In genomic region chr1:33906927-33907326, GRCm38 (mm10) we compare ENCODE assay signal across 8 mouse cellular contexts. TPM values are rescaled to one million over a fixed set of nuclear protein-coding genes. Genes with fewer than 3 reads are reported as not detected.
DNase-seq lines count a peak whose midpoint lies in the region; ATAC-seq and TF ChIP-seq lines count a peak whose summit lies in the region.

No protein-coding gene starts in this region.

- no peak overlapping the region for H3K27ac ChIP-seq in kidney, adult 2 months (ENCODE audit: insufficient read depth, low read depth, low read length)
- H3K27ac ChIP-seq in embryonic facial prominence, embryonic 12.5 days = no peak overlapping the region
- H3K27ac ChIP-seq in hindbrain, postnatal 0 days = peak overlapping the region; percentile 89
- H3K27ac ChIP-seq in midbrain, embryonic 15.5 days = peak overlapping the region; percentile 95

- H3K9ac ChIP-seq in embryonic facial prominence, embryonic 12.5 days = peak overlapping the region; percentile 42; the same call in 1 of the 2 replicates
- H3K9ac ChIP-seq in hindbrain, postnatal 0 days (replicated peaks; ENCODE audit: low read length) = peak overlapping the region; percentile 82
- peak overlapping the region; percentile 64 for H3K9ac ChIP-seq in midbrain, embryonic 15.5 days

- H3K4me1 ChIP-seq in kidney, adult 2 months (ENCODE audit: control insufficient read depth, insufficient read depth, low read length) = no peaks in the 10 kb centered on the region
- H3K4me1 ChIP-seq in embryonic facial prominence, embryonic 12.5 days = peaks cover 9% of the 10 kb centered on the region; the same call in 1 of the 2 replicates
- no peaks in the 10 kb centered on the region for H3K4me1 ChIP-seq in hindbrain, postnatal 0 days (ENCODE audit: insufficient read depth, low read length)
- H3K4me1 ChIP-seq in midbrain, embryonic 15.5 days = peaks cover 32% of the 10 kb centered on the region

- WGBS in kidney, adult 2 months = 10% methylated on average over 20 of the region's 20 CpGs
- WGBS in embryonic facial prominence, embryonic 12.5 days = 2% methylated on average over 20 of the region's 20 CpGs
- 2% methylated on average over 20 of the region's 20 CpGs for WGBS in hindbrain, postnatal 0 days
- WGBS in midbrain, embryonic 15.5 days = under 1% methylated on average over 20 of the region's 20 CpGs

- ATAC-seq in embryonic facial prominence, embryonic 12.5 days (ENCODE audit: insufficient number of reproducible peaks, insufficient read depth, low FRiP score, low TSS enrichment) = no peak
- ATAC-seq in hindbrain, postnatal 0 days = peak; percentile 48
- ATAC-seq in midbrain, embryonic 15.5 days (replicated peaks) = peak; percentile 53

- no peak for TF ChIP-seq CTCF in kidney, adult 2 months (conservative IDR thresholded peaks at IDR 0.05; ENCODE audit: insufficient read depth, insufficient read length, low read depth, low read length)
- TF ChIP-seq CTCF in hindbrain, postnatal 0 days (IDR thresholded peaks at IDR 0.05; ENCODE audit: low read depth) = peak; percentile 39; the same call in 1 of the 2 replicates

- H3K4me2 ChIP-seq in embryonic facial prominence, embryonic 12.5 days (replicated peaks) = peak overlapping the region; percentile 62
- peak overlapping the region; percentile 79 for H3K4me2 ChIP-seq in hindbrain, postnatal 0 days (ENCODE audit: low read depth, low read length)
- H3K4me2 ChIP-seq in midbrain, embryonic 15.5 days = peak overlapping the region; percentile 81

- H3K27me3 ChIP-seq in kidney, adult 2 months (replicated peaks; ENCODE audit: control insufficient read depth, insufficient read depth, low read length) = peaks cover 4% of the 10 kb centered on the region
- peaks cover 27% of the 10 kb centered on the region for H3K27me3 ChIP-seq in embryonic facial prominence, embryonic 12.5 days
- no peaks in the 10 kb centered on the region for H3K27me3 ChIP-seq in hindbrain, postnatal 0 days (ENCODE audit: insufficient read depth, low read length)
- H3K27me3 ChIP-seq in midbrain, embryonic 15.5 days (replicated peaks) = no peaks in the 10 kb centered on the region; the same call in 1 of the 2 replicates

- no peaks in the 10 kb centered on the region for H3K9me3 ChIP-seq in embryonic facial prominence, embryonic 12.5 days
- H3K9me3 ChIP-seq in hindbrain, postnatal 0 days (ENCODE audit: low read length) = no peaks in the 10 kb centered on the region
- H3K9me3 ChIP-seq in midbrain, embryonic 15.5 days = no peaks in the 10 kb centered on the region

- H3K36me3 ChIP-seq in kidney, adult 2 months (ENCODE audit: control insufficient read depth, insufficient read depth, low read length) = no peaks in the 10 kb centered on the region
- no peaks in the 10 kb centered on the region for H3K36me3 ChIP-seq in embryonic facial prominence, embryonic 12.5 days
- H3K36me3 ChIP-seq in hindbrain, postnatal 0 days (ENCODE audit: insufficient read depth, low read length) = no peaks in the 10 kb centered on the region
- H3K36me3 ChIP-seq in midbrain, embryonic 15.5 days (replicated peaks) = no peaks in the 10 kb centered on the region

- peak; percentile 14 to 35 for DNase-seq in kidney, postnatal 4 days
- DNase-seq in kidney, adult 2 months = no peak
- peak; percentile 40 for DNase-seq in NIH3T3 (ENCODE audit: low read depth)
- DNase-seq in hindbrain, postnatal 0 days (ENCODE audit: low spot score) = peak; percentile 71
- DNase-seq in thymus, adult 18-20 months = no peak
- no peak for DNase-seq in ovary, adult 18-20 months (ENCODE audit: low spot score)

- H3K4me3 ChIP-seq in kidney, adult 2 months (ENCODE audit: insufficient read depth, low read depth, low read length) = no peak overlapping the region
- peak overlapping the region; percentile 63 for H3K4me3 ChIP-seq in embryonic facial prominence, embryonic 12.5 days
- peak overlapping the region; percentile 71 for H3K4me3 ChIP-seq in hindbrain, postnatal 0 days (ENCODE audit: low read length)
- H3K4me3 ChIP-seq in midbrain, embryonic 15.5 days = peak overlapping the region; percentile 81

- no peak for TF ChIP-seq POLR2A in kidney, adult 2 months (IDR thresholded peaks at IDR 0.05; ENCODE audit: low read depth, low read length)

RNA-seq across cellular contexts. Expression of gene Bend6, which starts 0.7 kb away (rescaled TPM):
- 0.16 TPM in 2 replicates for polyA plus RNA-seq in kidney, adult 2 months (2012; rRNA removed)
- 1.8 and 2.3 TPM in 2 replicates for polyA plus RNA-seq in embryonic facial prominence, embryonic 12.5 days (2016; fragmentation: Nextera tagmentation; extraction: Ambion mirVana)
- 99.4 and 107 TPM in 2 replicates for total RNA-seq in hindbrain, postnatal 0 days (2014; rRNA removed)
- 97.8 and 99.2 TPM in 2 replicates for polyA plus RNA-seq in hindbrain, postnatal 0 days (2015; fragmentation: Nextera tagmentation; extraction: Ambion mirVana)
- 45.6 and 48.4 TPM in 2 replicates for polyA plus RNA-seq in midbrain, embryonic 15.5 days (2015; fragmentation: Nextera tagmentation; extraction: Ambion mirVana)

RNA-seq across cellular contexts. Expression of gene Dst, which starts 1.1 kb away (rescaled TPM):
- polyA plus RNA-seq in kidney, adult 2 months (2012; rRNA removed) = 55.8 and 56.0 TPM in 2 replicates
- polyA plus RNA-seq in embryonic facial prominence, embryonic 12.5 days (2016; fragmentation: Nextera tagmentation; extraction: Ambion mirVana) = 25.8 and 27.3 TPM in 2 replicates
- 149 and 155 TPM in 2 replicates for total RNA-seq in hindbrain, postnatal 0 days (2014; rRNA removed)
- polyA plus RNA-seq in hindbrain, postnatal 0 days (2015; fragmentation: Nextera tagmentation; extraction: Ambion mirVana) = 30.7 and 33.0 TPM in 2 replicates
- 38.7 and 43.0 TPM in 2 replicates for polyA plus RNA-seq in midbrain, embryonic 15.5 days (2015; fragmentation: Nextera tagmentation; extraction: Ambion mirVana)

Comparison
In these comparisons a context has a peak if more than half of its experiments do, and no peak if none do; other contexts are left out.
1. DNase-seq: peak in kidney, postnatal 4 days (2 of 2), NIH3T3 (single experiment) and hindbrain, postnatal 0 days (single experiment); none in kidney, adult 2 months (single experiment), thymus, adult 18-20 months (0 of 2) and ovary, adult 18-20 months (single experiment).
2. H3K27ac ChIP-seq: peak in hindbrain, postnatal 0 days (single experiment) and midbrain, embryonic 15.5 days (single experiment); none in kidney, adult 2 months (single experiment) and embryonic facial prominence, embryonic 12.5 days (single experiment).
3. RNA of gene Bend6, which starts 0.7 kb away (polyA plus RNA-seq): 97.8 to 99.2 TPM in hindbrain, postnatal 0 days and 45.6 to 48.4 TPM in midbrain, embryonic 15.5 days; 1.8 to 2.3 TPM in embryonic facial prominence, embryonic 12.5 days and 0.16 TPM in kidney, adult 2 months; every median in the first group is over 10 times any median in the second.
4. Peak in every context shown above with its lines, with median percentiles within 50 percentile points of each other: H3K4me2 ChIP-seq and H3K9ac ChIP-seq.